Mouse (Mus musculus) intestine, embryonic 14.5 days (tissue): Measurements from ENCODE around the gene Dtd1. TPM values are rescaled to one million over a fixed set of nuclear protein-coding genes. Genes with fewer than 3 reads are reported as not detected.
A peak's percentile ranks its signal among the peaks of the same experiment; 100 is the strongest.

ENCODE experiments used
- ATAC-seq: fragments of 200-750 bp; cut with Nextera tagmentation; replicated peaks from 2 replicates; pipeline ENCODE4 v1.8.0; 2017; ENCODE audit warnings: low read depth, moderate number of reproducible peaks, moderate TSS enrichment, moderate library complexity; ENCODE audit not compliant: low FRiP score, low TSS enrichment
- DNase-seq: peaks from one replicate; pipeline ENCODE4 v3.0.0-alpha.2; 2018; ENCODE audit warnings: low spot score
- H3K27ac ChIP-seq: fragments of 300-500 bp; sonication (generic); 2 replicates; pipeline ENCODE4 v1.5.1; 2014; ENCODE audit warnings: low read depth, mild to moderate bottlenecking, control low read depth
- H3K27me3 ChIP-seq: fragments of 300-500 bp; sonication (generic); replicated peaks from 2 replicates; pipeline ENCODE4 v1.6.1; 2014; ENCODE audit warnings: low read length, control low read depth; ENCODE audit not compliant: control insufficient read depth, insufficient read depth
- H3K36me3 ChIP-seq: fragments of 300-500 bp; sonication (generic); 2 replicates; pipeline ENCODE4 v1.6.1; 2014; ENCODE audit warnings: low read length, control low read depth; ENCODE audit not compliant: control insufficient read depth, insufficient read depth
- H3K4me1 ChIP-seq: fragments of 300-500 bp; sonication (generic); replicated peaks from 2 replicates; pipeline ENCODE4 v1.6.1; 2014; ENCODE audit warnings: low read length, control low read depth, mixed read lengths; ENCODE audit not compliant: control insufficient read depth, insufficient read depth
- H3K4me2 ChIP-seq: fragments of 300-500 bp; sonication (generic); 2 replicates; pipeline ENCODE4 v1.6.1; 2014; ENCODE audit warnings: low read length
- H3K4me3 ChIP-seq: fragments of 300-500 bp; sonication (generic); 2 replicates; pipeline ENCODE4 v1.5.1; 2014; ENCODE audit warnings: low read depth, low read length, control low read depth, mixed read lengths
- H3K9ac ChIP-seq: fragments of 300-500 bp; sonication (generic); 2 replicates; pipeline ENCODE4 v1.6.1; 2014; ENCODE audit warnings: mild to moderate bottlenecking, low read length
- H3K9me3 ChIP-seq: fragments of 300-500 bp; sonication (generic); 2 replicates; pipeline ENCODE4 v1.6.1; 2016; ENCODE audit warnings: low read length, control low read depth; ENCODE audit not compliant: control insufficient read depth
- WGBS: fragments of 180-500 bp; shearing (Covaris S2); extraction: QIAGEN DNeasy Blood & Tissue Kit; methylation state at CpG from one replicate; pipeline ENCODE4 v1.1.7; 2014; 5-methylcytosine and 5-hydroxymethylcytosine counted together
- polyA plus RNA-seq: library from polyadenylated mRNA; unstranded; fragments of >200 nt; fragmentation: Nextera tagmentation; extraction: Ambion mirVana; gene quantifications from 2 replicates; pipeline ENCODE4 v1.2.1, GENCODE M21; 2014

Dtd1 gene
- polyA plus RNA-seq, 1 experiment from 2014 or later = 47.8 TPM

GRCm38 (mm10) chr2:144709704-144710103 is 110.0 kb downstream of the Dtd1 start:
- Histone ChIP-seq H3K9me3 (no peaks in the 10 kb centered on the region), H3K4me1 (peaks cover 3% of the 10 kb centered on the region; the same call in 1 of the 2 replicates), H3K27me3 (no peaks in the 10 kb centered on the region), H3K4me3 (no peak overlapping the region), H3K27ac (0 out of 2 replicates have a peak overlapping the region, but pooled peaks have one; percentile 27), H3K9ac (no peak overlapping the region), H3K4me2 (no peak overlapping the region), H3K36me3 (no peaks in the 10 kb centered on the region)
- ATAC-seq = no peak
- DNase-seq = peak; percentile 41
- 76% methylated on average over 2 of the region's 2 CpGs for WGBS

- H3K27ac ChIP-seq = no peak overlapping the region
- no peak overlapping the region for H3K4me2 ChIP-seq
- H3K4me1 ChIP-seq = peaks cover 5% of the 10 kb centered on the region
- 81% methylated on average over 2 of the region's 2 CpGs for WGBS
- H3K9me3 ChIP-seq = no peaks in the 10 kb centered on the region
- no peak overlapping the region for H3K4me3 ChIP-seq
- H3K27me3 ChIP-seq = no peaks in the 10 kb centered on the region
- H3K9ac ChIP-seq = no peak overlapping the region
- DNase-seq (no peak), ATAC-seq (no peak)
- H3K36me3 ChIP-seq = no peaks in the 10 kb centered on the region
These were observed 114.9 kb downstream of the Dtd1 start for GRCm38 (mm10) chr2:144714596-144714995.

- ATAC-seq = no peak
- Histone ChIP-seq H3K9ac (no peak overlapping the region), H3K36me3 (no peaks in the 10 kb centered on the region), H3K4me3 (no peak overlapping the region), H3K4me1 (peaks cover 7% of the 10 kb centered on the region), H3K9me3 (no peaks in the 10 kb centered on the region), H3K4me2 (no peak overlapping the region), H3K27me3 (no peaks in the 10 kb centered on the region), H3K27ac (no peak overlapping the region)
- no peak for DNase-seq
- 74% methylated on average over 2 of the region's 2 CpGs for WGBS
These were observed 115.6 kb downstream of the Dtd1 start for GRCm38 (mm10) chr2:144715211-144715768.

- Histone ChIP-seq H3K4me2 (no peak overlapping the region), H3K4me3 (no peak overlapping the region), H3K4me1 (peaks cover 14% of the 10 kb centered on the region), H3K27me3 (no peaks in the 10 kb centered on the region), H3K9me3 (no peaks in the 10 kb centered on the region), H3K36me3 (no peaks in the 10 kb centered on the region), H3K27ac (peak overlapping the region; percentile 33; the same call in 1 of the 2 replicates), H3K9ac (no peak overlapping the region)
- ATAC-seq (no peak), DNase-seq (no peak)
- WGBS = 60% methylated on average over 5 of the region's 5 CpGs
These were observed 116.6 kb downstream of the Dtd1 start for GRCm38 (mm10) chr2:144716248-144716647.

- no peak overlapping the region for H3K27ac ChIP-seq
- ATAC-seq = no peak
- no peaks in the 10 kb centered on the region for H3K27me3 ChIP-seq
These were observed 118.6 kb downstream of the Dtd1 start for GRCm38 (mm10) chr2:144718273-144718672.

GRCm38 (mm10) chr2:144719294-144719693 is 119.6 kb downstream of the Dtd1 start:
- no peak for ATAC-seq
- Histone ChIP-seq H3K4me3 (no peak overlapping the region), H3K36me3 (no peaks in the 10 kb centered on the region), H3K9me3 (no peaks in the 10 kb centered on the region), H3K4me2 (no peak overlapping the region), H3K4me1 (peaks cover 14% of the 10 kb centered on the region), H3K9ac (no peak overlapping the region), H3K27ac (peak overlapping the region; percentile 30; the same call in 1 of the 2 replicates), H3K27me3 (no peaks in the 10 kb centered on the region)
- WGBS = 75% methylated on average over 5 of the region's 5 CpGs
- DNase-seq = no peak

More at GRCm38 (mm10) chr2:144718273-144718672, 118.6 kb downstream of the Dtd1 start:
- Histone ChIP-seq H3K4me2 (no peak overlapping the region), H3K9me3 (no peaks in the 10 kb centered on the region), H3K36me3 (no peaks in the 10 kb centered on the region), H3K4me3 (no peak overlapping the region), H3K9ac (no peak overlapping the region), H3K4me1 (peaks cover 14% of the 10 kb centered on the region)
- WGBS = 69% methylated on average over 5 of the region's 5 CpGs
- DNase-seq = no peak

- H3K27ac ChIP-seq = peak overlapping the region; percentile 30; the same call in 1 of the 2 replicates
- H3K4me1 ChIP-seq = peaks cover 14% of the 10 kb centered on the region
- no peaks in the 10 kb centered on the region for H3K27me3 ChIP-seq
- no peaks in the 10 kb centered on the region for H3K36me3 ChIP-seq
- H3K9me3 ChIP-seq = no peaks in the 10 kb centered on the region
- H3K4me2 ChIP-seq = no peak overlapping the region
- WGBS = 72% methylated on average over 4 of the region's 4 CpGs
- ATAC-seq (no peak), DNase-seq (no peak)
- H3K4me3 ChIP-seq = no peak overlapping the region
- H3K9ac ChIP-seq = no peak overlapping the region
These were observed 120.0 kb downstream of the Dtd1 start for GRCm38 (mm10) chr2:144719718-144720117.

GRCm38 (mm10) chr2:144720407-144720959 is 120.8 kb downstream of the Dtd1 start:
- no peak overlapping the region for H3K4me3 ChIP-seq
- peak overlapping the region; percentile 22; the same call in 1 of the 2 replicates for H3K27ac ChIP-seq
- H3K36me3 ChIP-seq = no peaks in the 10 kb centered on the region
- no peak for DNase-seq
- H3K9ac ChIP-seq = no peak overlapping the region
- no peaks in the 10 kb centered on the region for H3K27me3 ChIP-seq
- peaks cover 14% of the 10 kb centered on the region for H3K4me1 ChIP-seq
- H3K9me3 ChIP-seq = no peaks in the 10 kb centered on the region
- ATAC-seq = no peak
- 20% methylated on average over 5 of the region's 5 CpGs for WGBS
- H3K4me2 ChIP-seq = no peak overlapping the region

GRCm38 (mm10) chr2:144724679-144725078 is 125.0 kb downstream of the Dtd1 start:
- WGBS = 83% methylated on average over 1 of the region's 1 CpGs
- no peak overlapping the region for H3K27ac ChIP-seq
- ATAC-seq (0 out of 2 replicates have a peak, but pooled peaks have one; percentile 40), DNase-seq (no peak)
- no peaks in the 10 kb centered on the region for H3K27me3 ChIP-seq
- no peaks in the 10 kb centered on the region for H3K36me3 ChIP-seq
- no peak overlapping the region for H3K4me3 ChIP-seq
- no peak overlapping the region for H3K4me2 ChIP-seq
- peaks cover 9% of the 10 kb centered on the region for H3K4me1 ChIP-seq
- no peaks in the 10 kb centered on the region for H3K9me3 ChIP-seq
- no peak overlapping the region for H3K9ac ChIP-seq
